Mouse (Mus musculus): ENCODE data around the gene Cplane1.
A peak's percentile ranks its signal among the peaks of the same experiment; 100 is the strongest.
"Not testable (repeated sequence)": the region's sequence is repeated elsewhere in the genome, so short reads cannot be mapped to it uniquely, and the experiment has no call there.

Cplane1 gene

DNA sequence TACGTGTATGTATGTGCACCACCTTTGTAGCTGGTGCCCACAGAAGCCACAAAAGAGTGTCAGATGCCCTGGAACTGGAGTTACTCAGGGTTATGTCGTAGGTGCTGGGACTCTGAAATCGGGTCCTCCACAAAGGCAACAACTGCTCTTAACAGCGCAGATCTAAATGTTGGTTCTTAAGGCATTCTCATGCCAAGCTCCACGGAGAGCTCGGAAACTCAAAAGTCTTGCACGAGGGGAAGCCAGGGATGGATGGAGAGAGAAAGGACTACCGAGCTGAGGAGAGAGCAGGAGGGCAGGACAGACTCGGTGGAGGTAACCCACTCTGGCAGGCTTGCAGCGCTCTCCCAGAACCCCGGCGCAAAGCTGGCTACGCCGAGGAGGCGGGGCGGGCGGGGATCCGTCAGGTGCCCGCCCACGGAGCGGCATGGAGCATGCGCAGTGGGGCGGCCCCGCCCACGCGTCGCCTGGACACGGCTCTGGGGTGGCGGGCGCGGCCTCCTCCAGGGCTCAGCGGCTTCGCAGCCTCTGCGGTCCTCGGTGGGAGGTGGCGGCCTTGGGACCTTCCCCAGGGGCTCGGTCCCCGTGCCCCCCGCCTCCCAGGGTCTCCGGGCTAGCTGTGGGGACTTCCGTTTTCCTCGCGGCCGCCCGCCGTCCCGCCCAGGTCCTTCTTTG is at the start of gene Cplane1:
Cplane1 (plus strand) TSS at position 516 of the 675 bp plus-strand sequence.
- peak; percentile 91 to 97 for DNase-seq

DNA sequence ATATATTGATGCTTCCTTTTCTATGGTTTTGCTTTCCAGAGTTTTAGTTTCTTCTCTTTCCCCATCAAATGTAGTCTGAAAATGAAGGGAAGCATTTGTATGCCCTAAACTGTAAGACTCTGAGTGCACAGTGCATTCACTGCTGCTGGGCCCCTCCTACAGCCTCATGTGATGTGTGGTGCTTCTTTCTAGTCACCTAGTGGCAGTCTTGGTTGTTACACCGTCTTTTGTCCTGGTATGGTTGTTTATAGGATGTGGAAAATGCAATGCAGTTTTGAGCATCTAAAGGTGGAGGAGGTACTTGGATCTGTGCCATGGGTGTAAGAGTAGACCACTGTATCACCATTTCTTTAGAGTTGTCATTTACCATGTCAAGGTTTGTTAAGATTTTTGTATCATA is 39.6 kb upstream of the Cplane1 start:
- DNase-seq: no peak

DNA sequence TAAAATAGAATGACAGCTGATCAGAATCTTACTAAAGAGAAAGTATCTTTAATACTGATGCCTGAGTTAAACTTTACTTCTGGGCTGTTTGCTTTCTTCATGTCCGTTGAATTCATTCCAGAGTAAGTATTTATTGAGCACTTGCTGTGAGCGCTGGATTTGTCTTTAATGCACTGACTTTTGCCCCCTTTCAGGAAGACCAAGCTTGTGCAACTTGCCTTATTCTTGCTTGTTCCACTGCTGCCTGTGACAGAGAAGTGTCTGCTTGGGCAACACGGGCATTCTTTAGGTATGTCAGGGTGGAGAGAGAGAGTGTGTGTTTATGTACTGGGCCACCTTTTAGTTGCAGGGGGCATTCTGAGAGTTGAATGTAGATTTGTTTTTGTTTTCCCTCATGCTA is 37.6 kb upstream of the Cplane1 start:
- DNase-seq: no peak

DNA sequence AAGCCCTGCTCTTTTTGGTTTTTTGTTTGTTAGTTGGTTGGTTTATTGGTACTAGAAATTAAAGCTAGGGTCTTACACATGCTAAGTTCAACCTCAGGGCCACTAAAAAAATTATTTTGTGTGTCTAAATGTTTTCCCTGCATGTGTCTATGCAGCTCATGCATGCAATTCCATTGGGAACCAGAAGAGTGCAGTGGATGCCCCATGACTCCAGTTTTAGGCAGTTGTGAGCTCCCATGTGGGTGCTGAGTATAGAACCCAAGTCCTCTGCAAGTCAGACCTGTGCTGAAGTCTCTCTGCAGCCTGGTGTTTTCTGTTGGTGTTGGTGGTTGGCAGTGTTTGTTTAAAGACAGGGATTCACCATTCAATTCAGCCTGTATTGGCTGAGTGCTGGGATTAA is 37.1 kb upstream of the Cplane1 start:
- no peak for DNase-seq

DNA sequence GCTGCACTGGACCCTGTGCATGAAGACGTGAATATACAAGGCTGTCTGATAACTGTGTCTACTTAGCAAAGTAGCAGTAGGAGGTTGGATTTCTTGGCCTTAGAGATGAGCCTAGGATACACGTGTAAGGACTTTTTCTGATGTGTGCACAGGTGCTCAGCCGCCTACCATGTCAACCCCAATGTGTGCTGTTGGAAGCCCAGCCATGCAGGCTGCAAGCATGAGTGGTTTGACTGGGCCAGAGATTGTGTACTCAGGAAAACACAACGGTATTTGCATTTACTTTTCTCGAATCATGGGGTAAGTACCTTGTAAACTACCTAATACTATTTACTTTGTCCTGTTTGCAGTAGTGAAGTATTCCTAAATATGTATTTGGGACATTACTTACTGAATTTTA is 33.3 kb upstream of the Cplane1 start:
- DNase-seq: no peak

DNA sequence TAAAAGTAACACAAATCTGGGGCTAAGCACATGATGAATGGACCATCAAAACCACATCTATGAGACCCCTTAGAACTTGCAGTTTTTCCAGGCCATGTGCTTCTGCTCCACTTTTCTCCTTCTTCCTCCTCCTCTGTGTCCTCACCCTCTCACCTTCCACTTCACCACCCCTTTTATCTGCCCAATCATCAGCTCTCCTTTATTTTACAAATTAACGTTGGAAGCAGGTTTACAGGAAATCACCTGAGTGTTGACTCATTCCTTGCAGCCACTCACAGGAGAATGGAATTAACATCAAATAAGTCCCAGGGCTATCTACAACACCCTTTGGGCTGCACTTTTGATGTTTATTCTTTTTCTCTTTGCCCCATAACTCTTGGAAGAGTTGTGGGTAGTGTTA is 7.1 kb upstream of the Cplane1 start:
- DNase-seq: no peak

DNA sequence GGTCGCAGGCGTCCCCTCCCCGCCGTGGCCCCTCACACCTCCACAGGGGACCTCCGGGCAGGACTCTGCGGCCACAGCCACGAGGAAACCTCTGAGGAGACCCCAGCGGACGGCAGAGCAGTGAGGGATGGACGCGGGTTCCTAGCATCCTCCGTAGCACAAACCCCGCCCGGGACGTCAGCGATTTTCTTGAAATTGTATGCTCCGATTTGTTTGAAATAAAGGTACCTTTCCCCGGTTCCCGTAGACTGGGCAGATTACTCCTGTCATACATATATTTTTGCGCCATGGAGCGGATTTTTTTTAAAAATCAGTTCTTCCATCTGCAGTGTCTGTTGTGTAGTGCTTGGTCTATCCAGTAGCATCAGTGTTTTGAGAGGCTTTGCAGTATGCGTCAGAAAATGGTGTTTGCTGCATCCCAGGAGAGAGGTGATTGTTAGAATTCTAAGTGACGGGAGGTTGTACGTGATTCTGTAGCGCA is 400 bp downstream of the Cplane1 start:
- no peak for DNase-seq

DNA sequence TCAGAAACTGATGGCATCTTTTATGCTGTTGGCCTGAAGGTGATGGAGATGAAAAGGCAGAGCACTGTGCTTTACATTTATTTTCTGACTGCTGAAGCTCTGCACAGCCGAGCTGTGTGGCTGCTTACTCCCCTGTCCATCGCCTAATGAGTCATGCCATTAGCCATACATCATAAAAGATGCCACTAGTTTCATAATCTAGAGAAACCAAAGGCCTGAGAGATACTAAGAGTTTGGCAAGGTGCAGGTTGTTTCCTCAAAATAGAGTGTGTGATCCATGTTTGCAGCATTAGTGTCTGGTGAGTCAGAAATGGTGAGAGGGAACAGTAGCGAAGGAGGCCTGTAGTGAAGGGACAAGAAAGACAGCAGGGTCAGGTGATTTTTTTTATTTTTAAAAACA is 20.7 kb downstream of the Cplane1 start:
- DNase-seq: no peak

DNA sequence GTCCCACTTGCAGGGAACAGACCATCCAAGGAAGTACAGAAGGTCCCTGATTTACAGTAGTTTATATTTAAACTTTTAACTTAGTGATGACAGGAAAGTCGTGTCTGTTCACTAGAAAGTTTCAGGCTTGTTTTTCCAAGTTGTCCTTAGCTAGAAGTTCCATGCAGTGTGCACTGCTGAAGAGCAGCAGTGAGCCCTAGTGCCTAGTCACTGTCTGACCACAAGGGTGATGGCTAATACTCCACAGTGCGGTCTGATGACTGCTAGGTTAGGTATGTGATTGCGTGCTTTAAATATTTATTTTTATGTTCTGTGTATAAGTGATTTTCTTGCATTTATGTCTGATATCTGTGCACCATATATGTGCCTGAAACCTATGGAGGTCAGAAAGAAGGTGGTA is 21.5 kb downstream of the Cplane1 start:
- DNase-seq: no peak

DNA sequence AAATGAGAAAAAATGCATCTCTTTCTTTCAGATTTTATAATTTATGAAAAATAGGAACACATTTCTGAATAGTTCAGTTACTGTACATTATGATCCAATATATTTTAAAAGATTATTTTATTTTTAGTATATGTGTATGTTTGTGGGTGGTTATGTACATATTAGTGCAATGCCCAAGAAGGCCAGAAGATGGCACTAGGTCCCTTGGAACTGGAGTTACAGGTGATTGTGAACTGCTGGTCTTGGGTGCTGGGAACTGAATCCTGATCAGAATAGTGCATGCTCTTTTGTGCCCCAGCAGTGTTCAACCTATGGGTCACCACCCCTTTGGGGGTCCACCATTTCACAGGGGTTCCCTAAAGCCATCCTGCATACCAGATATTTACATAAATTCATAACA is 31.4 kb downstream of the Cplane1 start:
- no peak for DNase-seq

DNA sequence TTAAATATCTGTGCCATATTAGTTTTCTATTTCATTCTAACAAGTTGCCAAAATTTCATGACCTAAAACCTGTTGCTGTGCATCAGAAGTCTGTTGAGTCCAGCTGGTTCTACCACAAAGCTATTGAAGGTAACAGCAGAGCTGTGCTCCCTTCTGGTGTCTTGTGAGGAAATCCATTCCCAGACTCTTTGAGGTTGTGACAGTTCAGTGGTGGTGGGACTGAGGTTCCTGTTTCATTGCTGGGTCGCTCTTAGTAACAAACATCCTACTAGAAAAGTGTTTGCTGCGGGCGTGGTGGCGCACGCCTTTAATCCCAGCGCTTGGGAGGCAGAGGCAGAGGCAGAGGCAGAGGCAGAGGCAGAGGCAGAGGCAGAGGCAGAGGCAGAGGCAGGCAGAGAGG is 39.5 kb downstream of the Cplane1 start:
- no peak for DNase-seq

DNA sequence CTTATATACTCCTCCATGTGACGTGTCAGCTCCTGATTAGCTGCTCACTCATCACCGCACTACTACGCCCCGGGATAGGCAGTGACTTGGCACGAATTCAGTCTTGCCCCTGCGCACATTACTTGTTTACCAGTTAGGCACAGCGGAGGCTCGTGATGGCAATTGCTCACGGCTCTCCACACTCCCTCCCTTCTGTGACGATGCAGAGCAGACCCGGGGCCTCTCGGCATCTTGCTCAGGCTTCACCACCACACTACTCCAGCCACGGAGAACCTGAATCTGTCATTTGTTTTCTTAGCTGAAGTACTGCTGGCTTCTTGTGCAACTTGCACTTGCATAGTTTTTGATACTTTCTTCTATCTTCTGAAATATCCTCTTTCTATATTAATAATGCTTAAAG is 45.9 kb downstream of the Cplane1 start:
- DNase-seq: no peak

DNA sequence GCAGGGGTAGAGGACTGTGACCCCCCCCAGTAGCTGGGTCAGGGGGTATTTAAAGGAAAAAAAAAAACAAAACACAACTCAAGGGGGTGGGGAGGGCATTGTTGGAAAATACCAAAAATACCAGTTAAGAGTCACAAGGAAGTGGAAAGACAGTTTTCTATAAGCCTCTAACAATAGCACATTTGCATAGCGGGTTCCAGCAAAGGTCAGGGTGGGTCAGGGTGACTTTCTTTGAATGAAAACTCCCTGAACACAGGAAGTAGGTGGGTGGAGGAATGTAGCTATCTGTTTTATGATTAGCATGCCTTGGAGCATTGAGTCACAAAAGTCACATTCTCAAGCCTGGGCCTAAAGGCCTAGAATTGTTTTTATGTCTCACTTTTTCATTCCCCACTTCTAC is 65.3 kb downstream of the Cplane1 start:
- DNase-seq: not testable (repeated sequence)

DNA sequence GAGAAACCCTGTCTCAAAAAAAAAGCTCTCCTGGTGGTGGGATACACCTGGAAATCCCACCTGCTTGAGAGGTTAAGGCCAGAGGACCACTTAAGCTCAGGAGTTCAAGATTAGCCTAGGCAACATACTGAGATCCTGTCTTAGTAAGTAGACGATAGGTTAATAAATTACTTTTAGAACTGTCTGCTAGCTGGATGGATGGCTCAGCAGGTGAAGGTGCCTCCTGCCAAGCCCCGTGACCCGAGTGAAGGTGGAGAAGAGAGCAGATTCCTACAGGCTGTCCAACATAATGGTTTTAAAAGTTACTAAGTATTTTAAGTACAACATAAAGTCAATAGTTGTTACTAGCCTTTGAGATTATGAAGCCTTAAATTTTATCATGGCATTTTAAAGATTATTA is 97.0 kb downstream of the Cplane1 start:
- no peak for DNase-seq

DNA sequence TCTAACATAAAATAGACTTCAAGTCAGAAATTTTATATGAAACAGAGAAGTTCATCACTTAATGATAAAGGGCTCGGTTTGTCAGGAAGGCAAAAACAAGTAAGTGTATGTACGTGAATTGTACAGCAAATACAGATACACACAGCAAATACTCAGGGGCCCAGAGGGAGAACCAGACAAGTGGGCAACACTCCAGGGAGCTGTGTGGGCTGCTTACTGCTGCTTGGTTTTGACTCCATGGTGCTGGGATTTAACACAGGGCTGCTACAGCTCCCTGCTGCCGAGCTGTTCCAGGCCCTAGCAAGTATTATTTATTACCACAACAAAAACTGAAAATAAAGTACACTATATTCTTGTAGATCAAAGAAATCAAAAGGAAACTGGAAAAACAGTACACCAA is 98.3 kb downstream of the Cplane1 start:
- DNase-seq: no peak

DNA sequence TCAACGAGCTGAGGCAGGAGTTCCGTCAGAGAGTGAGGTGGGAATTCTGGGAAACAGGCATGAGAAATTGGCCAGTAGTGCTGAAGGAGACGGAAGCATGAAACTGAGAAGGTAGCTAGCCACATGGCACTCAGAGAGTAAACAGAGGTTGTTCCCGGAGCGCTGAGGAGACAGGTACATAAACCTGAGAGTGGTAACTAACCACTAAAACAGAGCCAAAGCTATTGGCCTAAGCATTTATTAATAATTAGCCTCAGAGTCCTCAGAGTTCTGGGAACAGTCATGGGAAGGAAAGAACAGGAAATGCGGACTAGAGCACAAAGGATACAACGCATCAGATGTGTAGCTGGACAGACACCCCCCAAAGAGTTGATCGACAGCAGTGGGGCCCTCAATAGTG is 99.3 kb downstream of the Cplane1 start:
- no peak for DNase-seq

DNA sequence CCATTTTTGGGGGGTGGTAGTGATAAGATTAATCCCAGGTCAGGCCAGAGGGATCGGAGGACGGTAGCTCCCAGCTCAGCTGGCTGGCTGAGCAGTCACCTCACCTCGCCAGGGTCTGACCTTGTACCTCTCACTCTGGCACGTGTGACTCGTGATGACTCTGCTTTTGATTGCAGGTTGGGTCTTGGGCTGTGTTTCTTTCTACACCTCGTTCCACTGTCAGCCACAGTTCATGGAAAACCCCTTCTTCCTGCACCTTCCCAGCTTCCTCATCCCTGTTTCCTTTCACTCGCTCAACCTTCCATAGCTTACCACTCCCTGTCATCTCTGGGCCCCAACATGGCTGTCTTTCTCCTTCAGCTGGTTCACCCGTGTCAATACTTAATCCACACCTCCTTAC is 103.0 kb downstream of the Cplane1 start:
- no peak for DNase-seq

DNA sequence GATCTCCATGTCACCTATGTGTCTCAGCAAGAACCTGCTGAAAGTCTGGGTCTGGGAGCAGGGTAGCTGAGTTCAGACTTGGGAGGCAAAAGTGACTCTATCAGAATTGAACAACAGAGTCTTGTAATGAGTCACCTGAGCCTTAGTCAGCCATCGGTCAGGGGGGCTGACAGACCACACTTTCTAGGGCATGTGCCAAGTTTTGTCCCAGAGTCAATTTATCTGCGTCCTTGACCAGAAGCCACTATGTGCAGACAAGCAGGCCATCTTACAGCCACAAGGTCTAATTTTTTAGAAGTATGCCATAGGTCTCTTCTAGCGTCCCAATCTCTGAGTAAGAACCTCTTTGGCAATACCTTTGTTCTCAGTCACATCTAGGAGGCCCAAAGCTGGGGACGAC is 109.0 kb downstream of the Cplane1 start:
- DNase-seq: not testable (repeated sequence)

DNA sequence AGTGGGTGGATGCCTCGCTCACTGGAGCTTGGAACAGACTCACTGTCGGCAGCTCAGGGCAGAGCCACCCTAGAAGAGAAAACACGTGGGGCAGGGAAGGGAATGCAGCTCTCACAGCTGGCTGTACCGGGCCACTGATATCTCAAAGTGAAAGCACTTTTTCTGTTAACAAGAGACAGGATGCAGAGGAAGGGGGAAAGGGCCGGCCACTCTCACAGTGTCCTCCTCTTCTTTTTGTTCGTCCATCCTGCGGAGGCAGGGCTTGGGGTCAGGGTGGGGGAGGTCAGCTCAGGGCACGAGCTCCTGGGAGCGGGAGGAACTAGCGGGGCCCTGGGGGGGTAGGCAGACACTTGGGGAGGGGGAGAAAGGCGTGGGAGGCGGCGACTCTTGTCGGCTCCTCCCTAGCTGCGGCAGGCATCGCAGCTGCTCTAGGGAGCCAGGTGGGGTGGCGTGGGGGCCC is 110.4 kb downstream of the Cplane1 start:
- no peak for DNase-seq

DNA sequence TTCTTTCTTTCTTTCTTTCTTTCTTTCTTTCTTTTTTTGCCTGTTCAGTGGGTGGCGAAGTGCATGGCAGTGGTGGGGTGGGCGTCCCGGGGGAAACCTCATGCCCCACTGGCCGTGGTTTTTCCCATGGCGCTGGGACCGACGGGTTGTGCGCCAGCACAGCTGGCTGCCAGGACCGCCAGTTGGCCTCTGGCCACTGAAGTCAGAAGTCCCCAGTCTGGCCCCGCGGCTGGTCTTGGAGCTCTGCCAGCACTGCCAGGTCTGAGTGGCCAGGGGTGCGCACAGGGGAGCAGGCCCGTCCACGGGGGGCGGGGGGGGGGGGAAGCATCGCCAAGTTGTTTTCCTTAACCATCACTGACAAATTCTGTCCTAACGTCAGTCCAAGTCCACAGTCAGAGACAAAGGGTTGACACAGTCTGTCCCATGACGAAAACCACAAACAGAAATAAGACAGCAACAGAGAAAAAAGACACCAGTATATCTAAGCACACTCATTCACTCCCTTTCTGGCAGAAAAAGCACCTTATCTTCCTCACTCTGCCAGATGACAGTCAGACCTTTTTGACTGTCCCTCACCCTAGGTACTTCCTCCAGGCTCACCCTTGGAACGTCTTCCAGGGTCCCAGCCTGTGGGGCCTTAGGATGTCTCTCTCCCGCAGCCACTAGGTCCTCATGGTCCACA is 111.2 kb downstream of the Cplane1 start:
- peak in 1 of 2 experiments; percentile 35 for DNase-seq

DNA sequence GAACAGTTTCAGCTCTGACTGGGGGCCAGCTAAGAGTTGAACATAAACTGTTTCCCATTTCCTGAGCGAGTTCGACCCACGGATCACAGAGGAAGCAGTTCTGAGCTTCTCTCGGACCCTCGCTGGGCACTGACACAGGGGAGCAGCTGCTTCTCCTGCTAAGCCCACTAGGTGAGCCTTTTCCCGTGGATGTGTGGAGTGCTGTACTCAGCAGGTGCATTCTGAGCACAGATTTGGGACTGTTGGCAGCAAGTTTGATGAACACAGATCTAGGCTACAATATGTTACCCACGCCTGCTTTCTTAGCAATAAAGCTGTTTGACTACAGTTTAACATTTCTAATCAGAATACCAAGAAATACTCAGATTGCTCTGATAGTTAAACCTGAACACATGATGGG is 112.8 kb downstream of the Cplane1 start:
- DNase-seq: peak; percentile 32 to 41

DNA sequence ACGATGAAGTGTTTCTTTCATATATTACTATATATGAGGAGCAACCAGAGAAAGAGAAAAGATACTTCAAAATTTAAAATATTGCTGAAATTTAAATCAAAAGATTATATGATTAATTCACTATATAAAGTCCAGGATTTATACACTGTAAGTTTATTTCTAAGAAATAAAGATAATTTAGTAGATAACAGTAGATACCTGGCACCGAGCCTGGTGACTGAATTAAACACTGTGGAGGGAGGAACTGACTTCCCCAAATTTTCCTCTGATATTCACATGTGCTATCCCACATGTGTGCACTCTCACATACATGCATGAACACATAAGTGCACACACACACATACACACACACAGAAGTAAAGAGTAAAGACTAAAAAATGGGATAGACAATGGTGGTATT is 113.2 kb downstream of the Cplane1 start:
- DNase-seq: no peak

DNA sequence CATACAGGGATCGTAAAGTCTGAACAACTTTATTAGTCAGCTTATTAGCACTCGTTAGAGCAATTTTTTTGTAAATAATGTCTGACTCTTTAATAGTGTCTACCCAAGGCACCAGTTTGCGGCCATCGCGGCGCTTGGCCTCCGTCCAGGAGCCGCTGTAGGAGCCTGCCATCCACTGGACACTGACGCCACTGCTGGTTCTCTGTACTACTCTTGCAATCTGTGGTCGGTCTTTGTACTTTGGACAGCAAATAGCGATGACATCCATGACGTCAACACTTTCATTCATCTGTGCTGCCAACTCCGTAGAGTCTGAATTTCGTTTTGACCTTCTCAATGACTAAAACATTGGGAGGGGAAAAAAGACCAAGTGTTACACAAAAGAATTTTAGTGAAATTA is 122.3 kb downstream of the Cplane1 start:
- DNase-seq: peak in 1 of 2 experiments; percentile 23

DNA sequence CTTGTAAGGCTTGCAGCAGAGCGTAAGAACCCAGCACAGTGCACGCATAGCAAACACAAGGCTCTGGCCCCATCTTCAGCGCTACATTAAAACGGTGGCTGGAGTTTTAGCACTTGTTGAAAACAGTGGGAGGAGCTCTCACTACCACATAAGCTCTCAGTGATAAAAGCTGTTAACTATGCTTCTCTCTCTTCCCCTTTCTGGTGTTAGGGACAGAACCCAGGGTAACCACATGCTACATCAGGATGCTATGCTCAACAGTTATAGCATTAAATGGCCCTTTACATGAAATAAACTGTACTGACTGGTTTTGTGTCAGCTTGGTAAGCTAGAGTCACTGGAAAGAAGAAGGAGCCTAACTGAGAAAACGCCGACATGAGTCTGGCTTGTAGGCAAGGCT is 125.2 kb downstream of the Cplane1 start:
- no peak for DNase-seq

DNA sequence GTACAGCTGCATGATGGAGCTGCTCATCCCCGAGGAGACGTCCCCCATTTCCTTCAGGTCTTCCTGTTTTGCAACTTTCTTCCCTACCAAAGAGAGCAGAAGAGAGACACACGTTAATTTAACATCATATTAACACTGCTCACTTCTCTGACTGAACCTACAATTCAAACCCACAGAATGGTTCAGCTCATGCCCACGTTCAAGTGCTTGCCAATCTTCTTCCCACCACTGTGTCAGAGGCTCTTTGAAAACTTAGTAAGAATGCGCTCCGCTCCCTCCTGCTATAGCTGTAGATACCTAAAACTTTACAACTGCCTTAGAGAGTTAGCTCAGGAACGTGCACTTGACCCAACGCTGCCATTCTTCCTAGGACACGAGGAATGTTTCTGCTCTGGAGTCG is 134.0 kb downstream of the Cplane1 start:
- no peak for DNase-seq
